Mouse (Mus musculus): ENCODE measurements around the gene Scamp5. TPM values are rescaled to one million over a fixed set of nuclear protein-coding genes. Genes with fewer than 3 reads are reported as not detected.
A peak's percentile ranks its signal among the peaks of the same experiment; 100 is the strongest.
"Not testable (repeated sequence)": the region's sequence is repeated elsewhere in the genome, so short reads cannot be mapped to it uniquely, and the experiment has no call there.

Scamp5 gene
- polyA plus RNA-seq, 1 experiment from 2014 or later = 13.7 TPM

GRCm38 (mm10) chr9:57431202-57431601, 36.7 kb downstream of the Scamp5 start:
- no peak overlapping the region for H3K4me3 ChIP-seq (ENCODE audit: low read depth, low read length)
- no peak overlapping the region for H3K9ac ChIP-seq (ENCODE audit: low read length)
- H3K9me3 ChIP-seq (ENCODE audit: control insufficient read depth, low read length) = no peaks in the 10 kb centered on the region
- H3K4me2 ChIP-seq (ENCODE audit: low read length) = no peak overlapping the region
- no peaks in the 10 kb centered on the region for H3K27me3 ChIP-seq (replicated peaks; ENCODE audit: control insufficient read depth, insufficient read depth, low read length)
- H3K27ac ChIP-seq (ENCODE audit: low read depth) = no peak overlapping the region
- no peak for ATAC-seq (replicated peaks; ENCODE audit: low FRiP score, low TSS enrichment, low read depth)
- H3K36me3 ChIP-seq (ENCODE audit: control insufficient read depth, insufficient read depth, low read length) = no peaks in the 10 kb centered on the region
- no peak for DNase-seq (ENCODE audit: low spot score)
- H3K4me1 ChIP-seq (replicated peaks; ENCODE audit: control insufficient read depth, insufficient read depth, low read length) = peaks cover 19% of the 10 kb centered on the region
- 58% methylated on average over 9 of the region's 9 CpGs for WGBS

GRCm38 (mm10) chr9:57428391-57428790, 39.5 kb downstream of the Scamp5 start:
- DNase-seq (ENCODE audit: low spot score) = no peak
- no peak for ATAC-seq (replicated peaks; ENCODE audit: low FRiP score, low TSS enrichment, low read depth)
- H3K27ac ChIP-seq (ENCODE audit: low read depth) = no peak overlapping the region
- H3K4me1 ChIP-seq (replicated peaks; ENCODE audit: control insufficient read depth, insufficient read depth, low read length) = peaks cover 17% of the 10 kb centered on the region
- H3K4me3 ChIP-seq (ENCODE audit: low read depth, low read length) = no peak overlapping the region
- H3K27me3 ChIP-seq (replicated peaks; ENCODE audit: control insufficient read depth, insufficient read depth, low read length) = no peaks in the 10 kb centered on the region
- no peaks in the 10 kb centered on the region for H3K36me3 ChIP-seq (ENCODE audit: control insufficient read depth, insufficient read depth, low read length)
- H3K9ac ChIP-seq (ENCODE audit: low read length) = 0 out of 2 replicates have a peak overlapping the region, but pooled peaks have one; percentile 10
- no peaks in the 10 kb centered on the region for H3K9me3 ChIP-seq (ENCODE audit: control insufficient read depth, low read length)
- H3K4me2 ChIP-seq (ENCODE audit: low read length) = no peak overlapping the region
- 35% methylated on average over 4 of the region's 4 CpGs for WGBS

- H3K36me3 ChIP-seq (ENCODE audit: control insufficient read depth, insufficient read depth, low read length) = no peaks in the 10 kb centered on the region
- no peak overlapping the region for H3K4me3 ChIP-seq (ENCODE audit: low read depth, low read length)
- DNase-seq (ENCODE audit: low spot score) (no peak), ATAC-seq (replicated peaks; ENCODE audit: low FRiP score, low TSS enrichment, low read depth) (0 out of 2 replicates have a peak, but pooled peaks have one; percentile 47)
- no peak overlapping the region for H3K4me2 ChIP-seq (ENCODE audit: low read length)
- no peaks in the 10 kb centered on the region for H3K27me3 ChIP-seq (replicated peaks; ENCODE audit: control insufficient read depth, insufficient read depth, low read length)
- no peaks in the 10 kb centered on the region for H3K9me3 ChIP-seq (ENCODE audit: control insufficient read depth, low read length)
- peaks cover 12% of the 10 kb centered on the region for H3K4me1 ChIP-seq (replicated peaks; ENCODE audit: control insufficient read depth, insufficient read depth, low read length)
- 0 out of 2 replicates have a peak overlapping the region, but pooled peaks have one; percentile 10 for H3K9ac ChIP-seq (ENCODE audit: low read length)
- no peak overlapping the region for H3K27ac ChIP-seq (ENCODE audit: low read depth)
- 60% methylated on average over 4 of the region's 4 CpGs for WGBS
Measured at GRCm38 (mm10) chr9:57427937-57428336, 39.9 kb downstream of the Scamp5 start.

- WGBS = 81% methylated on average over 3 of the region's 4 CpGs
- not testable (repeated sequence) for ATAC-seq (replicated peaks; ENCODE audit: low FRiP score, low TSS enrichment, low read depth); H3K4me2 ChIP-seq (ENCODE audit: low read length); H3K27ac ChIP-seq (ENCODE audit: low read depth); H3K9me3 ChIP-seq (ENCODE audit: control insufficient read depth, low read length); H3K4me1 ChIP-seq (replicated peaks; ENCODE audit: control insufficient read depth, insufficient read depth, low read length); DNase-seq (ENCODE audit: low spot score); H3K36me3 ChIP-seq (ENCODE audit: control insufficient read depth, insufficient read depth, low read length); H3K27me3 ChIP-seq (replicated peaks; ENCODE audit: control insufficient read depth, insufficient read depth, low read length); H3K4me3 ChIP-seq (ENCODE audit: low read depth, low read length); H3K9ac ChIP-seq (ENCODE audit: low read length)
Measured at GRCm38 (mm10) chr9:57427123-57427522, 40.7 kb downstream of the Scamp5 start.

GRCm38 (mm10) chr9:57425116-57425515, 42.7 kb downstream of the Scamp5 start:
- Histone ChIP-seq H3K4me2 (ENCODE audit: low read length) (no peak overlapping the region), H3K4me1 (replicated peaks; ENCODE audit: control insufficient read depth, insufficient read depth, low read length) (peaks cover 25% of the 10 kb centered on the region), H3K9ac (ENCODE audit: low read length) (no peak overlapping the region), H3K9me3 (ENCODE audit: control insufficient read depth, low read length) (no peaks in the 10 kb centered on the region), H3K36me3 (ENCODE audit: control insufficient read depth, insufficient read depth, low read length) (no peaks in the 10 kb centered on the region), H3K4me3 (ENCODE audit: low read depth, low read length) (no peak overlapping the region), H3K27ac (ENCODE audit: low read depth) (no peak overlapping the region), H3K27me3 (replicated peaks; ENCODE audit: control insufficient read depth, insufficient read depth, low read length) (no peaks in the 10 kb centered on the region)
- no peak for ATAC-seq (replicated peaks; ENCODE audit: low FRiP score, low TSS enrichment, low read depth)
- DNase-seq (ENCODE audit: low spot score) = no peak
- WGBS = 75% methylated on average over 3 of the region's 3 CpGs

- Histone ChIP-seq H3K4me3 (ENCODE audit: low read depth, low read length) (no peak overlapping the region), H3K27ac (ENCODE audit: low read depth) (no peak overlapping the region), H3K4me1 (replicated peaks; ENCODE audit: control insufficient read depth, insufficient read depth, low read length) (peaks cover 36% of the 10 kb centered on the region), H3K27me3 (replicated peaks; ENCODE audit: control insufficient read depth, insufficient read depth, low read length) (no peaks in the 10 kb centered on the region), H3K9me3 (ENCODE audit: control insufficient read depth, low read length) (no peaks in the 10 kb centered on the region), H3K9ac (ENCODE audit: low read length) (no peak overlapping the region), H3K36me3 (ENCODE audit: control insufficient read depth, insufficient read depth, low read length) (no peaks in the 10 kb centered on the region), H3K4me2 (ENCODE audit: low read length) (no peak overlapping the region)
- DNase-seq (ENCODE audit: low spot score) (no peak), ATAC-seq (replicated peaks; ENCODE audit: low FRiP score, low TSS enrichment, low read depth) (no peak)
- WGBS = 53% methylated on average over 6 of the region's 6 CpGs
Measured at GRCm38 (mm10) chr9:57424066-57424465, 43.8 kb downstream of the Scamp5 start.

- Histone ChIP-seq H3K9me3 (ENCODE audit: control insufficient read depth, low read length) (no peaks in the 10 kb centered on the region), H3K4me2 (ENCODE audit: low read length) (no peak overlapping the region), H3K9ac (ENCODE audit: low read length) (no peak overlapping the region), H3K36me3 (ENCODE audit: control insufficient read depth, insufficient read depth, low read length) (no peaks in the 10 kb centered on the region), H3K4me1 (replicated peaks; ENCODE audit: control insufficient read depth, insufficient read depth, low read length) (peaks cover 29% of the 10 kb centered on the region), H3K4me3 (ENCODE audit: low read depth, low read length) (no peak overlapping the region), H3K27ac (ENCODE audit: low read depth) (peak overlapping the region; percentile 97), H3K27me3 (replicated peaks; ENCODE audit: control insufficient read depth, insufficient read depth, low read length) (no peaks in the 10 kb centered on the region)
- 47% methylated on average over 5 of the region's 5 CpGs for WGBS
- no peak for ATAC-seq (replicated peaks; ENCODE audit: low FRiP score, low TSS enrichment, low read depth)
- DNase-seq (ENCODE audit: low spot score) = no peak
Measured at GRCm38 (mm10) chr9:57421688-57422111, 46.2 kb downstream of the Scamp5 start.

GRCm38 (mm10) chr9:57421121-57421571, 46.7 kb downstream of the Scamp5 start:
- peaks cover 29% of the 10 kb centered on the region for H3K4me1 ChIP-seq (replicated peaks; ENCODE audit: control insufficient read depth, insufficient read depth, low read length)
- H3K36me3 ChIP-seq (ENCODE audit: control insufficient read depth, insufficient read depth, low read length) = no peaks in the 10 kb centered on the region
- DNase-seq (ENCODE audit: low spot score) = peak; percentile 77
- H3K4me3 ChIP-seq (ENCODE audit: low read depth, low read length) = no peak overlapping the region
- no peaks in the 10 kb centered on the region for H3K9me3 ChIP-seq (ENCODE audit: control insufficient read depth, low read length)
- H3K27ac ChIP-seq (ENCODE audit: low read depth) = peak overlapping the region; percentile 97
- peak overlapping the region; percentile 35 for H3K4me2 ChIP-seq (ENCODE audit: low read length)
- no peaks in the 10 kb centered on the region for H3K27me3 ChIP-seq (replicated peaks; ENCODE audit: control insufficient read depth, insufficient read depth, low read length)
- ATAC-seq (replicated peaks; ENCODE audit: low FRiP score, low TSS enrichment, low read depth) = peak; percentile 80
- no peak overlapping the region for H3K9ac ChIP-seq (ENCODE audit: low read length)
- WGBS = 16% methylated on average over 9 of the region's 9 CpGs

All from intestine, embryonic 14.5 days (tissue).